Mouse (Mus musculus) midbrain, embryonic 16.5 days (tissue): Measurements from ENCODE around the gene 2010111I01Rik. TPM values are rescaled to one million over a fixed set of nuclear protein-coding genes. Genes with fewer than 3 reads are reported as not detected.

Experiments used
- ATAC-seq: fragments of 200-750 bp; cut with Nextera tagmentation; 2 replicates; pipeline ENCODE4 v1.8.0; 2017; ENCODE audit warnings: moderate TSS enrichment
- H3K27ac ChIP-seq: fragments of 300-500 bp; sonication (generic); 2 replicates; pipeline ENCODE4 v1.5.1; 2014; ENCODE audit warnings: mild to moderate bottlenecking, low read length, mixed read lengths
- H3K27me3 ChIP-seq: fragments of 300-500 bp; sonication (generic); 2 replicates; pipeline ENCODE4 v1.6.1; 2014; ENCODE audit warnings: low read depth, low read length, mixed read lengths; ENCODE audit not compliant: control insufficient read depth, insufficient read depth
- H3K36me3 ChIP-seq: fragments of 300-500 bp; sonication (generic); 2 replicates; pipeline ENCODE4 v1.6.1; 2014; ENCODE audit warnings: mild to moderate bottlenecking, low read length, moderate library complexity, mixed read lengths; ENCODE audit not compliant: control insufficient read depth, insufficient read depth
- H3K4me1 ChIP-seq: fragments of 300-500 bp; sonication (generic); 2 replicates; pipeline ENCODE4 v1.6.1; 2014; ENCODE audit warnings: mild to moderate bottlenecking, low read length, mixed read lengths; ENCODE audit not compliant: control insufficient read depth, insufficient read depth
- H3K4me2 ChIP-seq: fragments of 300-500 bp; sonication (generic); 2 replicates; pipeline ENCODE4 v1.6.1; 2014; ENCODE audit warnings: mild to moderate bottlenecking, low read length, mixed read lengths
- H3K4me3 ChIP-seq: fragments of 300-500 bp; sonication (generic); 2 replicates; pipeline ENCODE4 v1.5.1; 2014; ENCODE audit warnings: low read depth, mild to moderate bottlenecking, low read length, moderate library complexity, mixed read lengths
- H3K9ac ChIP-seq: fragments of 300-500 bp; sonication (generic); 2 replicates; pipeline ENCODE4 v1.6.1; 2014; ENCODE audit warnings: low read depth, low read length, mixed read lengths
- H3K9me3 ChIP-seq: fragments of 300-500 bp; sonication (generic); replicated peaks from 2 replicates; pipeline ENCODE4 v1.6.1; 2014; ENCODE audit warnings: mild to moderate bottlenecking, low read length, mixed read lengths; ENCODE audit not compliant: control insufficient read depth, poor library complexity, severe bottlenecking
- WGBS: fragments of 180-500 bp; shearing (Covaris S2); extraction: QIAGEN DNeasy Blood & Tissue Kit; methylation state at CpG from one replicate; pipeline ENCODE4 v1.1.7; 2014; 5-methylcytosine and 5-hydroxymethylcytosine counted together
- polyA plus RNA-seq: library from polyadenylated mRNA; unstranded; fragments of >200 nt; fragmentation: Nextera tagmentation; extraction: Ambion mirVana; gene quantifications from 2 replicates; pipeline ENCODE4 v1.2.1, GENCODE M21; 2015

Gene 2010111I01Rik
- polyA plus RNA-seq, 1 experiment from 2014 or later: 25.5 TPM

DNA sequence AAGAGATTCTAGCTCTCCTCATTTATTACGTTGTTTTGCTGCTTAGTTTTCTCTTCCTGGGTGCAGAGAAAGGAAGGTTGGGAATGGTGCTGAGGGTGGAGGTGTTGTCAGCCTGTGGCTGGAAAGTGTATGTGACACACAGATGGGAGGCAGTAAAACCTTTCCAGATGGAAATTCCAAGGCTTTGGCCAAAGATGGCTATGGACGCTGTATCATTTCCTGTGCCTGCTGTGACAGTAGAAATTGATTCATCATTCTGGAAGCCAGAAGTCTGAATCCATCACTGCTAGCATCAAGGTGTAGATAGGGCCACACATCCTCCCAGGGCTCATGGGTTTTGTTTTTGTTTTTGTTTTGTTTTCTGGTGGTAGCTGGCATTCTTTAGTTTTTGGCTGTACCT, 141.9 kb downstream of the 2010111I01Rik start:
- H3K27me3 ChIP-seq: no peaks in the 10 kb centered on the region
- 94% methylated on average over 2 of the region's 2 CpGs for WGBS
- H3K27ac ChIP-seq: no peak overlapping the region
- ATAC-seq: no peak
- no peaks in the 10 kb centered on the region for H3K9me3 ChIP-seq
- H3K4me2 ChIP-seq: no peak overlapping the region
- no peak overlapping the region for H3K9ac ChIP-seq
- H3K4me1 ChIP-seq: peaks cover 2% of the 10 kb centered on the region; the same call in 1 of the 2 replicates
- no peak overlapping the region for H3K4me3 ChIP-seq
- no peaks in the 10 kb centered on the region for H3K36me3 ChIP-seq

DNA sequence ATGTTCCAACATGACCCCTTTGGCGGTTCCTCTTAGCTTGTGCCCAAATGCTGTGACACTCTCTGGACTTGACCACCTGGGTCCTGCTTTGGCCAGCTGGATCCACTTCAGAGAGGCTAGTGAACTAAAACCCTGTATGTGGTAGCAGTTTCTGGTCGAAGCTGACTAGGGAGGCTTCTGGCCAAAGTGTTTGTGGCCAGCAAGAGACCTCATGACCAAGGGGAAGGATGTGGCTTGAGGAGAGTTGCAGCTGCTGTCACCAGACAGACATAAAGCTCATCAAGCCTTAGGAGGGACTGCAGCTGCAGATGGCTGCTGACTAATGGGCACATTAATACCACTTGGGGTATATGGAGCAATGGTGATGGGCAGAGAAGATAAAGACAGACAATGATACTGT, 143.9 kb downstream of the 2010111I01Rik start:
- Histone ChIP-seq H3K36me3 (no peaks in the 10 kb centered on the region), H3K9me3 (no peaks in the 10 kb centered on the region), H3K9ac (no peak overlapping the region), H3K27ac (no peak overlapping the region), H3K27me3 (no peaks in the 10 kb centered on the region), H3K4me3 (no peak overlapping the region), H3K4me1 (peaks cover 9% of the 10 kb centered on the region; the same call in 1 of the 2 replicates), H3K4me2 (no peak overlapping the region)
- ATAC-seq: no peak
- WGBS: 70% methylated on average over 2 of the region's 2 CpGs

DNA sequence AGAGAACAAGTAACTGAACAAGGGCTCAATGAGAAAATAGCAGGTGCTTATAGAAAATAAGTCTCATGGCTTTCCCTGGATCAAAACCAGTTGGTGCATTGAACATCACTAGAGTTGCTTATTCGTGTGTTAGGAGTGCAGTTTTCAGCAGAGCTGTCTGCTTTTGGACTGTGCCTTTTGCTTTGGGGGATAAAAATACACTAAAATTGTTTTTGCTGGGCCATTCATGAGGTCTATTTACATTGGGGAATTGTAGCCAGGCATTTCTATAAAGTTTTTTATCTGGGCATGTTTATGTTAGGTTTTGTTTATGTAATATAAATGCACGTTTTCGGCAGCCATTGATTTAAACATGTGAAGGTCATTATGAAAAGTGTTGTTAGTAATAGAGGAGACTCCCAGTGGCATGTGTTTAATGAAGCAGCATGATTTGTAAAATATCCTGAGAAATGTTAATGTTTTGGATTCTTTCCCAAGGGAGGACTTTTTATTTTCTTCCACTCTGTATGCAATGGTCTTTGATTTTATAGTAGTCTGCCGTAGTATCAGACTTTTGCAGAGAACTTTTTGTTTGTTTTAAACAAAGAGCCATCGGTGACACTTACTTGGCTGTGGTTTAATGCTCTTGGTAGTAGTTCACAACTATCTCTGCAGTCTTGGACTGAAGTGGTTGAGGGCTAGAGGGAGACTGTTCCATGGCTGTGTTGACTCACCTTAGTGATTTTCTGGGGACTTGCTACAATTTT, 146.8 kb downstream of the 2010111I01Rik start:
- Histone ChIP-seq H3K36me3 (no peaks in the 10 kb centered on the region), H3K27me3 (no peaks in the 10 kb centered on the region), H3K9ac (no peak overlapping the region), H3K4me1 (peaks cover 11% of the 10 kb centered on the region; the same call in 1 of the 2 replicates), H3K4me2 (no peak overlapping the region), H3K4me3 (no peak overlapping the region), H3K9me3 (no peaks in the 10 kb centered on the region), H3K27ac (no peak overlapping the region)
- WGBS: 71% methylated on average over 5 of the region's 5 CpGs
- ATAC-seq: no peak

DNA sequence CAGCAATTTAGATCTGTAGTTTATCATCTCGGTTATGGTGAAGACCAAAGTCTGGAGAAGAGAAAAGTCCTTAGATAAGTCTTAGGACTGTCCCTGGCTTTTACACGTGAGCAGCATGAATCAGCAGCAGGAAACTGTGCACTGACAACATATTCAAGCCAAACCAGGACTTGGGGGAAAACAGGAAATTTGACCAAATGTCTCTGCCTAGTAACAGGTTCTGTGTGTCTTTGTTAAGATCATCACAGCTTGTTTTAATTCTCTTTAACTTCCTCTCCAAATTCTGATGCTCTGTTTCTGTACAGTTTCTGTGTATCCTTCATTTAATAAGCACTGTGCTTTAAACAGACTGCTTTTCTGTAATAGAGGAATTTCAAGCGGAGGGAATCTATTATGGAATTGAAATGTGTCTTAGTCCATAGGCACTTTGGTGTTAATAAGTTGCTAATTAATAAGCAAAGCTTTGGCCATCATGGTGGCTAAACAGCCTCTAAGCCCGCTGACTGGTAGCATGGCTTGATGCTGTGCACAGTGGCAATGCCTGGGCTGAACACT, 147.4 kb downstream of the 2010111I01Rik start:
- no peak overlapping the region for H3K4me3 ChIP-seq
- no peak for ATAC-seq
- H3K27ac ChIP-seq: no peak overlapping the region
- H3K4me1 ChIP-seq: peaks cover 11% of the 10 kb centered on the region; the same call in 1 of the 2 replicates
- no peaks in the 10 kb centered on the region for H3K27me3 ChIP-seq
- no peaks in the 10 kb centered on the region for H3K36me3 ChIP-seq
- 59% methylated on average over 4 of the region's 4 CpGs for WGBS
- H3K9ac ChIP-seq: no peak overlapping the region
- no peak overlapping the region for H3K4me2 ChIP-seq
- no peaks in the 10 kb centered on the region for H3K9me3 ChIP-seq

DNA sequence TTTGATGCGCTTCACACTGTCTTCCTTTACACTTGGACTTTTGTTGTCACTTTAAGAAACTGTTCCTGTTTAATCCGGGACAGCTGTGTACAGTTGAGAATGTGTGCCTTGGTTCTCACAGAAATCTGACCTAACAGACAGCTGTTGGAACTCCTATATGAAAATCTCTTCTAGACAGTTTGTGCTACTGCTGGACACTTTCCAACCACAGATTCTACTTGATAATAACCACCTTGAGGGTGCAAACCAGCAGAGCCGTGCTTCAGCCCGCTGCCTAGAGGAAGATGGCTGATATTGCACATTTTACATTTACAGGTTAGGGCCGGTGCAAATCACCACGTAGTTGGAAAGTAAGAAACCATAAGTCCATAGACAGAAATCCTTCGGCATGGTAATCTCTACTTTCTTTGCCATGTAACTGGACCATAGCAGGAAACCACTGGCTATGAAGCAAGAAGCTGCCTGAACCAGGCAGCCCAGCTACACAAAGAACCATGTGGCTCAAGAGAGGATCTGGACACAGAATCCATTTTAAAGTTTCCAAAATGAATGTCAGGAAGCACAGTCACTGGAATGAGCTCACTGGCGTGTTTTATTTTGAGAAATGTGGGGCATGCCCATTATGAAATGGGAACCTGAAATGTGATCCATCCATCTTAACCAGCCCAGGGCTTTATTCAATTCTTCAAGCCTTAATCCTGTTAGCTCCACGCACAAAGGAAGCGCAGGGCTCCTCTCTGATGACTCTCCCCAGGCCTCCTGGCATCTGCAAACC, 148.1 kb downstream of the 2010111I01Rik start:
- no peaks in the 10 kb centered on the region for H3K27me3 ChIP-seq
- H3K4me1 ChIP-seq: peaks cover 11% of the 10 kb centered on the region; the same call in 1 of the 2 replicates
- no peak overlapping the region for H3K4me3 ChIP-seq
- 23% methylated on average over 10 of the region's 10 CpGs for WGBS
- no peak overlapping the region for H3K4me2 ChIP-seq
- no peaks in the 10 kb centered on the region for H3K9me3 ChIP-seq
- ATAC-seq: peak; percentile 64
- no peaks in the 10 kb centered on the region for H3K36me3 ChIP-seq
- H3K9ac ChIP-seq: no peak overlapping the region
- 0 out of 2 replicates have a peak overlapping the region, but pooled peaks have one; percentile 8 for H3K27ac ChIP-seq

DNA sequence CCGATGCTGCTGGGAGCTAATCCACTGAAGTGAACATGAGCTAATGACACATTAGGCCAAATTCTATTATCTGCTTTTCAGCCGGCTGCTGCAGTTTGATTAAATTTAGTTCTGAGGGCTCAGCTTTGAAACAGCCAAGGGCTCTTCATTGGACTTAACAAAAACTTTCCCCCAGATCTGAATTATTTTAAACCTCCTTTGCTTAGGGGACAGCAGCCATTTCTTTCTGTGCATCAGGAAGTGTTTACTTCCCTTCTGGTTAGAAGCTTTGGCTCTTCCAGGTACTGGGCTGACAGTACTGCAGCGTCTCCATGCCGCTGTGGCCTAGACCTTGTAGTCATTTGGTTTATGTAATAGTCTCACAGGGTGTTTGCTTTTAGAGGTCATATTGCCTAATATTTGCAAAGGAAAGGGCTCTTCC, 149.2 kb downstream of the 2010111I01Rik start:
- Histone ChIP-seq H3K36me3 (no peaks in the 10 kb centered on the region), H3K9ac (no peak overlapping the region), H3K27ac (no peak overlapping the region), H3K4me1 (peaks cover 11% of the 10 kb centered on the region; the same call in 1 of the 2 replicates), H3K4me2 (no peak overlapping the region), H3K4me3 (no peak overlapping the region), H3K9me3 (no peaks in the 10 kb centered on the region), H3K27me3 (no peaks in the 10 kb centered on the region)
- WGBS: 31% methylated on average over 4 of the region's 4 CpGs
- no peak for ATAC-seq

DNA sequence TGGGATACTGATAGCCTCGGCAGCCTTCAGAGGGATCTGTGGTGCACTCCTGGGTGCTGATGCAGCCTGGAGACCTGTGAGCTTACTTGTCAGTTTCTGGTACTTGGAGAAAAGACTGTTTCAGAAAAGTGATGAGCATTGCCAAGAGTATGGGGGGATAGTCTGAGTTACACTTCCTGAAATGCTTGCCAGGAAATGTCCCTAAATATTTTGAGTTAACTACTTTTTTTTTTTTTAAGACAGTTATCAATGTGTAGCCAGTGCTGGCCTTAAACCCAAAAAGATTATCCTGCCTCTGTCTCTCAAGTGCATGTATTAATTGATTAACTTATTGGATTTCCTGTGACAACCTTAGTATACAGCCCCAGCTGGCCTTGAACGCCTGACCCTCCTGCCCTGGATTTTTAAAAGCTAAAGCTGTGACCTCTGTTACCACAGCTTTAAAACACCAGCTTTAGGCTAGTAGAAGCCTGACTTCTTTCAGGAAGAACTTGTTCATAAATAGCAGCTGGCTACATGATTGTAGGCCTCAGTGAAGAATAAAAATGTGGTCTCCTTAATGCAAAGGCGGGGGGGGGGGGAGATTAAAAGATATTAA, 150.6 kb downstream of the 2010111I01Rik start:
- H3K27ac ChIP-seq: no peak overlapping the region
- H3K9me3 ChIP-seq: no peaks in the 10 kb centered on the region
- 65% methylated on average over 3 of the region's 3 CpGs for WGBS
- no peaks in the 10 kb centered on the region for H3K36me3 ChIP-seq
- H3K9ac ChIP-seq: no peak overlapping the region
- no peak overlapping the region for H3K4me3 ChIP-seq
- peaks cover 11% of the 10 kb centered on the region; the same call in 1 of the 2 replicates for H3K4me1 ChIP-seq
- H3K4me2 ChIP-seq: no peak overlapping the region
- ATAC-seq: no peak
- H3K27me3 ChIP-seq: no peaks in the 10 kb centered on the region

DNA sequence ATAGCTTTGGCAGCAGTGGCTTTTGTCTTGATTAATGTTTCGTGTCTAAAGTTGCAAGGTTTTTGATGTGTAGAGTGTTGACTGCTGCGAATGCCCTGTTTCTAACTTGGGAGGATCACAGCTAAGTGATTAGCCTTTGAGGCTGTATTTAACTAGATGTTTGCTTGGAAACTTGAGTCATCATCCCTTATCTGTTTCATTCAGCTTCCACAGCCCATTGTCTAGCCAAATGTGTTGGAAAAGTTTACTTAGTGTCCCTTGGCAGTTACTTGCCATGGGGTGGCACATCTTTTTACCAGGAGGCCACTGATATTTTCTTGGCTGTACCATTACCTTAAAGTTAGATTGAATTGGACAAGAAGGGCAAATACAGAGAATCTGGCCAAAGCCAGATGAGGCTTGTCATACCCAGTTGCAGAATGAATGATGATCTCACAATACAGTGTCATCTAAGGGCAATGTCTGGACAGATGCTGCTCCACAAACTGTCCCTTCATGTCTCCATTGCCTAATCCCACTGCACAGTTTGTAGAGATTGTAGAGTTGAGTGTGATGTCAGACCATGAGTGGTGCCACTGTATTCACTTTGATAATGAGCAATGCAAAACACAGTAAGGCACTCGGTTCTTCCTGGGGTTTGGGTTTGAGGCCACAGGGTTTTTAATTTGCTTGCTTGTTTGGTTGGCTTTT, 152.9 kb downstream of the 2010111I01Rik start:
- ATAC-seq: no peak
- Histone ChIP-seq H3K4me1 (peaks cover 6% of the 10 kb centered on the region; the same call in 1 of the 2 replicates), H3K9me3 (no peaks in the 10 kb centered on the region), H3K4me3 (no peak overlapping the region), H3K27ac (no peak overlapping the region), H3K4me2 (no peak overlapping the region), H3K9ac (no peak overlapping the region), H3K36me3 (no peaks in the 10 kb centered on the region), H3K27me3 (no peaks in the 10 kb centered on the region)
- 83% methylated on average over 3 of the region's 3 CpGs for WGBS
